14 mouse cellular contexts compared by ENCODE assay signal in the genomic region with DNA sequence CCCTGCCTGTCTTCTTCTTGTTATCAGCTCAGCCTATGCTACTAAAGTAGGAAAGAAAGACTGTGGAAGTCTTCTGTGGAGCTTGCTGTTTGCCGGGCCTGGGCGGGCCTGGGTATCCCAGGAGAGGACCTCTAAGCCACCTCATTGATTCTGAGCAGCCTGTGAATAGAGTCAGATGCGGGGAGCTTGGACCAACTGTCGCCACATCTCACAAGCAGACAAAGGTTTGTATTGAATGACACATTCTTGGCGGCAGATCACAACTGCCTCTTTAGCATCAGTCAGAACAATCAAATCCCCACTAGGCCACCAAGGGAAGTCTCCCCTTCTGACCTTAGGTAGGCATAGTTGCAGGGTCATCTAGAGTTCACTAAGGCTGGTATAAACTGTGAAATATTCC. TPM values are rescaled to one million over a fixed set of nuclear protein-coding genes. Genes with fewer than 3 reads are reported as not detected.
A peak's percentile ranks its signal among the peaks of the same experiment; 100 is the strongest.
DNase-seq lines count a peak whose midpoint lies in the region; ATAC-seq lines count a peak whose summit lies in the region.
"Had no signal": no experiment of that assay in that cellular context is flagged by ENCODE, and none has a peak within 500 bp of the region (broad histone marks: within the 10 kb centered on the region; RNA-seq: fewer than 3 reads in every experiment).

No protein-coding gene starts in this region.

- peaks cover 53% of the 10 kb centered on the region for H3K4me1 ChIP-seq in heart, embryonic 16.5 days (ENCODE audit: control insufficient read depth, insufficient read depth, low read length)
- peaks cover 10% of the 10 kb centered on the region for H3K4me1 ChIP-seq in forebrain, embryonic 16.5 days (replicated peaks; ENCODE audit: control insufficient read depth, insufficient read depth, low read length)
- peaks cover 44% of the 10 kb centered on the region for H3K4me1 ChIP-seq in neural tube, embryonic 13.5 days (replicated peaks)

- H3K9ac ChIP-seq in heart, embryonic 16.5 days (ENCODE audit: low read length): no peak overlapping the region; the same call in 1 of the 2 replicates
- no peak overlapping the region for H3K9ac ChIP-seq in forebrain, embryonic 16.5 days (replicated peaks; ENCODE audit: low read depth, low read length)
- H3K9ac ChIP-seq in neural tube, embryonic 13.5 days: peak overlapping the region; percentile 47; the same call in 1 of the 2 replicates
- H3K9ac ChIP-seq: kidney, embryonic 15.5 days; limb, embryonic 15.5 days had no signal

- H3K27me3 ChIP-seq in heart, embryonic 16.5 days (ENCODE audit: control insufficient read depth, insufficient read depth, low read length): no peaks in the 10 kb centered on the region
- no peaks in the 10 kb centered on the region for H3K27me3 ChIP-seq in forebrain, embryonic 16.5 days (replicated peaks; ENCODE audit: control insufficient read depth, insufficient read depth, low read length)
- no peaks in the 10 kb centered on the region for H3K27me3 ChIP-seq in neural tube, embryonic 13.5 days
- H3K27me3 ChIP-seq: kidney, embryonic 15.5 days; limb, embryonic 15.5 days had no signal

- H3K27ac ChIP-seq in heart, embryonic 16.5 days (ENCODE audit: low read length): peak overlapping the region; percentile 49; the same call in 1 of the 2 replicates
- H3K27ac ChIP-seq in forebrain, embryonic 16.5 days (ENCODE audit: low read length): no peak overlapping the region
- H3K27ac ChIP-seq in neural tube, embryonic 13.5 days (replicated peaks): no peak overlapping the region
- H3K27ac ChIP-seq: kidney, embryonic 15.5 days had no signal

- H3K36me3 ChIP-seq in heart, embryonic 16.5 days (ENCODE audit: control insufficient read depth, insufficient read depth): no peaks in the 10 kb centered on the region
- H3K36me3 ChIP-seq in forebrain, embryonic 16.5 days (ENCODE audit: control insufficient read depth, insufficient read depth): no peaks in the 10 kb centered on the region
- no peaks in the 10 kb centered on the region for H3K36me3 ChIP-seq in neural tube, embryonic 13.5 days
- H3K36me3 ChIP-seq: kidney, embryonic 15.5 days; limb, embryonic 15.5 days had no signal

- no peak overlapping the region for H3K4me3 ChIP-seq in heart, embryonic 16.5 days (ENCODE audit: low read length)
- H3K4me3 ChIP-seq in forebrain, embryonic 16.5 days (replicated peaks; ENCODE audit: low read length): no peak overlapping the region
- no peak overlapping the region for H3K4me3 ChIP-seq in neural tube, embryonic 13.5 days
- H3K4me3 ChIP-seq: kidney, embryonic 15.5 days; limb, embryonic 15.5 days had no signal

- intact Hi-C loops in heart, postnatal 25 days (cut with DNase I): loop anchor here (2.0 to 5.0 kb wide), 4 partner anchors 50 to 400 kb away; partner anchors contain the start of genes Dbnl and Mrps24

- ATAC-seq in heart, embryonic 16.5 days (replicated peaks; ENCODE audit: extremely low read depth, insufficient read depth, low FRiP score): no peak
- ATAC-seq in forebrain, embryonic 16.5 days: 0 out of 2 replicates have a peak, but pooled peaks have one; percentile 7
- no peak for ATAC-seq in neural tube, embryonic 13.5 days (ENCODE audit: low read depth)
- ATAC-seq: activated CD4-positive, CD25-positive, alpha-beta regulatory T cell, adult 4 months had no signal

- no peak for DNase-seq in heart, postnatal 25 days (ENCODE audit: low spot score)
- peak; percentile 37 for DNase-seq in brain, adult 2 months (ENCODE audit: low read depth, low spot score)
- no peak for DNase-seq in thymus, adult 18-20 months
- no peak for DNase-seq in thymus, postnatal 14 days
- DNase-seq: thymus, postnatal 36 days had no signal

- 46% methylated on average over 5 of the region's 5 CpGs for WGBS in heart, embryonic 16.5 days
- WGBS in forebrain, embryonic 16.5 days: 11% methylated on average over 5 of the region's 5 CpGs
- 21% methylated on average over 5 of the region's 5 CpGs for WGBS in neural tube, embryonic 13.5 days

- no peak overlapping the region for H3K4me2 ChIP-seq in heart, embryonic 16.5 days (ENCODE audit: low read depth, low read length)
- no peak overlapping the region for H3K4me2 ChIP-seq in forebrain, embryonic 16.5 days (ENCODE audit: low read length)
- H3K4me2 ChIP-seq in neural tube, embryonic 13.5 days: no peak overlapping the region
- H3K4me2 ChIP-seq: kidney, embryonic 15.5 days; limb, embryonic 15.5 days had no signal

- no peaks in the 10 kb centered on the region for H3K9me3 ChIP-seq in heart, embryonic 16.5 days (replicated peaks; ENCODE audit: control insufficient read depth, low read length)
- no peaks in the 10 kb centered on the region for H3K9me3 ChIP-seq in forebrain, embryonic 16.5 days (ENCODE audit: control insufficient read depth, low read length)
- no peaks in the 10 kb centered on the region for H3K9me3 ChIP-seq in neural tube, embryonic 13.5 days
- H3K9me3 ChIP-seq: kidney, embryonic 15.5 days; limb, embryonic 15.5 days had no signal

RNA-seq across cellular contexts. Expression of gene Pold2, which starts 9.2 kb away (rescaled TPM):
- polyA plus RNA-seq in heart, embryonic 16.5 days (2015; fragmentation: Nextera tagmentation; extraction: Ambion mirVana): 113 and 115 TPM in 2 replicates
- 10 to 100 TPM; 29.2 to 33.2 TPM for total RNA-seq in heart, postnatal 25 days (2021)
- 72.1 and 75.8 TPM in 2 replicates for polyA plus RNA-seq in forebrain, embryonic 16.5 days (2015; fragmentation: Nextera tagmentation; extraction: Ambion mirVana)
- polyA plus RNA-seq in neural tube, embryonic 13.5 days (2015; fragmentation: Nextera tagmentation; extraction: Ambion mirVana): 52.2 and 59.0 TPM in 2 replicates

RNA-seq across cellular contexts. Expression of gene Myl7, which starts 11.3 kb away (rescaled TPM):
- polyA plus RNA-seq in heart, embryonic 16.5 days (2015; fragmentation: Nextera tagmentation; extraction: Ambion mirVana): 3,470 and 5,161 TPM in 2 replicates
- 100 to 1,000 TPM; 742 to 813 TPM for total RNA-seq in heart, postnatal 25 days (2021)
- polyA plus RNA-seq in forebrain, embryonic 16.5 days (2015; fragmentation: Nextera tagmentation; extraction: Ambion mirVana): not detected in 2 replicates
- polyA plus RNA-seq in neural tube, embryonic 13.5 days (2015; fragmentation: Nextera tagmentation; extraction: Ambion mirVana): 1.7 and 3.5 TPM in 2 replicates
- total RNA-seq: hematopoietic stem cell, adult 5-6 weeks; layer of hippocampus, postnatal 10 days had no signal
- polyA plus RNA-seq: activated CD4-positive, CD25-positive, alpha-beta regulatory T cell, adult 4 months; cortical plate, adult 2 months had no signal

RNA-seq across cellular contexts. Expression of gene Aebp1, which starts 25.5 kb away (rescaled TPM):
- polyA plus RNA-seq in heart, embryonic 16.5 days (2015; fragmentation: Nextera tagmentation; extraction: Ambion mirVana): 35.7 and 36.5 TPM in 2 replicates
- total RNA-seq in heart, postnatal 25 days (2021): 10 to 100 TPM; 18.5 to 23.3 TPM
- polyA plus RNA-seq in forebrain, embryonic 16.5 days (2015; fragmentation: Nextera tagmentation; extraction: Ambion mirVana): 12.6 and 18.5 TPM in 2 replicates
- polyA plus RNA-seq in neural tube, embryonic 13.5 days (2015; fragmentation: Nextera tagmentation; extraction: Ambion mirVana): 23.6 and 24.7 TPM in 2 replicates

RNA-seq across cellular contexts. Expression of gene Polm, which starts 49.4 kb away (rescaled TPM):
- polyA plus RNA-seq in heart, embryonic 16.5 days (2015; fragmentation: Nextera tagmentation; extraction: Ambion mirVana): 6.2 and 6.4 TPM in 2 replicates
- total RNA-seq in heart, postnatal 25 days (2021): 1 to 10 TPM; 3.0 to 3.6 TPM
- polyA plus RNA-seq in forebrain, embryonic 16.5 days (2015; fragmentation: Nextera tagmentation; extraction: Ambion mirVana): 8.7 and 8.8 TPM in 2 replicates
- polyA plus RNA-seq in neural tube, embryonic 13.5 days (2015; fragmentation: Nextera tagmentation; extraction: Ambion mirVana): 5.0 and 5.4 TPM in 2 replicates

Comparison
In these comparisons a context has a peak if more than half of its experiments do, and no peak if none do; other contexts are left out.
1. RNA of gene Myl7, which starts 11.3 kb away (polyA plus RNA-seq): 3,470 to 5,161 TPM in heart, embryonic 16.5 days; 1.7 to 3.5 TPM in neural tube, embryonic 13.5 days and not detected in forebrain, embryonic 16.5 days; every median in the first group is over 100 times any median in the second.